Mouse (Mus musculus): ENCODE measurements around the gene Socs1.

Socs1 gene

DNA sequence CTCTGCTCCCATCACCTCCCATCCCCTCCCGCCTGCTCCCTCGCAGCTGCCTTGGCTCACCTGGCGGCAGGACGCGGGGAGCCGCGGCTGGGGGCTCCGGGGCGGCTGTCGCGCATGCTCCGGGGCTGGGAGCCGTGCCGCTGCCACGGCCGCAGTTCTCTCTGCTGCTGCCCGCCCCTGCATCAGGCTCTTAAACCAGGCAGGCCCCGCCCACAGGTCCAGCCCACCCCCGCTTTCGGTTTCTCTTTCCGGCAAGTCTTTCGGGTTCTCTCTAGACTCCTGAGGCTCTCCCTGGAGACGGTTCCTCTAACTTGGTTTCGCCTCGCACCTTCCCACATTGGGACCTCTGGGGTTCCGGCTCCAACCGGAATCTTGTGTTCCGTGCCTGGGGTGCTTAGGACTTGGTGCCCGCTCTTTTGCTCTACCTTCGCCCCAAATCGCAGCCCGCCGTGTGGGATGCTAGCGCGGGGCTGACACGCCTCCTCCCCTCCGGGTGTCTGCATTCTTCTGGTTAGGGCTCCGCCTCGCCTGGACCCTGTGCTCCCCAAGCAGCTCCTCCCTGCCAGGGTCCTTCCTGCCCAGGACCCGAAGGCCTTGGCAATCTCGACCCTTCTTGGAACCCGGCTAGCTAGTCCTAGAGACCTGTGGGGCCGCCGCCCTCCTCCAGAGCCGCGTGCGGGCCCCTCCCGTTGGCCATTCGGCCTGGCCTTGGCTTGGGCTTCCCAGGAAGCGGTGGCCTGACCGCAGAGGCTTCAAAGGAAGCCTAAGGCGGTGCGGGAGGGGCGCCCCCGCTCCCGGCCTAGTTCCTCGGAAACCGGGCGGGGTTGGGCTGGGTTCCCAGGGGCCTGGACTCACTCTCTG, at the start of gene Socs1:
Socs1 (minus strand) TSS at position 166 of the 861 bp plus-strand sequence.
- in situ Hi-C loops (cut with MboI, MseI): loop anchor here in 1 of 2 experiments (5.0 kb wide), 2 partner anchors 62 to 213 kb away; no protein-coding TSS in a partner anchor

DNA sequence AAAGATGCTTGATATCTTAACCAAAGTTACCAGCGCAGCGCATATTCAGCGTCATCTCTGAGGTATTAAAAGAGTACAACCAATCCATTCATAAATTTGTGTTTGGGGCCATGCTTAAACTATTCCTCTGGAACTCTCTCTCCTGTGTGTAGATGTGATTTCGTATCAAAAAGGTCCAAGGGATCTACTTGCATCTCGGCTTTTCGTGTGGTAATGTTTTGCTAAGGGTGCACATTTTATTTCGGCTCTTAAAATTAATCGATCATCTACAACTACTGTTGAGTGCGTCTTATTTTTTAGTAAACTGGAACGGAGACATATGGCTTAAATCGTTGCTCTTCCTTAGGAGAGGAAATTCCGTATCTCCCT, 49.2 kb upstream of the Socs1 start:
- in situ Hi-C loops (cut with MboI, MseI): no loop called here

DNA sequence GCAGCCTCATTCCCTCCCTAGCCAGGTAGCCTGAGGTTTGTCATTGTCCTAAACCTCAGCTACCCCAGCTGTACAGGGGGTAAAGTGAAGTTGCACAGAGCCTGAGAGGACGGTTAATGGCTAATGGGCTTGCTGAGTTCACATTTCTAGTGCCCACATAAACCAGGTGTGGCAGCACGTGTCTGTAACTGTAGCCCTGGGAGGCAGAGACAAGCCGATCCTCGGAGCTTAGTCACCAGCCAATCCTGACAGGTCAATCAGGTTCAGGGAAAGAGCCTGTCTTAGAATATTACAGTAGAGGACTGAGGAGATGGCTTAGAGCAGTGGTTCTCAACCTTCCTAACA, 43.1 kb upstream of the Socs1 start:
- in situ Hi-C loops (cut with MboI, MseI): no loop called here

DNA sequence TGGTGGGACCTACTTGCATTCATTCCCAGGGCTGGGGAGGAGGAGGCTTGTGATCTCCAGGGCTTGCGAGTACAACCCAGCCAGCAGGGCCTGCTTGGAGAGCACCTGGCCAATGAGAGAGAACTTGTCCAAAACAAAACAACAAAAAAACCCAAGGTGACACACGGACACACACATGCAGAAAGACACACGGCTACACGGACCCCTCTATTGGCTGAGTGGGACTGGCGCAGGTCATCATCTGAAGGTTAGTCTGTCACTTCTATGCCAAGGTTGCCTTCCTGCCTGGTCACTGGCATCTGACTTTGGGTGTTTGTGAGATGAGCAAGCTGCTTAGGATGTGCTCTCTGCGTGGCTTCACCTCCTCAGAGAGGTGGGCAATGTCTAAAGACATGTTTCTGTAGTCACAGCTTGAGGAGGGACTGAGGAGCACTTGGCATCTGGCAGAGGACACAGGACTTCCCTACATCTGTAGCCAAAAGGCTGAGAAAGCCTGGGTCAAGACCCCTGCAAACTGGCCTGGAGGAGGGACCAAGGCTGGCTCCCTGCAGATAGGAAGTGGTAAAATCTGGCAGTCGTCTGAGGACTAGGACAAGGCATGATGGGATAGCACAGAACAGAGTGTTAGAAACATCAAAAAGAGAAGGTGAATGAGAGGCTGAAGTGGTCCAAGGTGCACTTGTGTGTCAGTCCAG, 42.6 kb upstream of the Socs1 start:
- in situ Hi-C loops (cut with MboI, MseI): no loop called here

DNA sequence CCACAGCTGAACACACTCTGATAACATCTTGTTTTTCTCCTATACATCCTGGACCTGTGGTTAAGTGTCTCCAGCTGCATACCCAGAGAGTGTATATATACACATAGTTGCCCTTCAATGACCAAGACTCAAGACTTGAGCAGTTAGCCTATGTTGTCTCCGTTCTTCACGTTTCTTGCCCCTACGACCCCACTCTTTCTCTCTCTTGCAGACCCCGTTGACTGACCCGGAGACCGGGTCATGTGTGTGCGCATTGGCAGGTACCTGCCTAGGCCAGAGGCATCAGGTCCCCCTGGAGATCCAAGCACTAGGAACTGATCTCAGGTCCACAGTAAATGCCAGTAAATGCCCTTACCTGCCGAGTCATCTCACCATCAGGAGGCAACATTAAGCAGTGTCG, 41.9 kb upstream of the Socs1 start:
- in situ Hi-C loops (cut with MboI, MseI): no loop called here

DNA sequence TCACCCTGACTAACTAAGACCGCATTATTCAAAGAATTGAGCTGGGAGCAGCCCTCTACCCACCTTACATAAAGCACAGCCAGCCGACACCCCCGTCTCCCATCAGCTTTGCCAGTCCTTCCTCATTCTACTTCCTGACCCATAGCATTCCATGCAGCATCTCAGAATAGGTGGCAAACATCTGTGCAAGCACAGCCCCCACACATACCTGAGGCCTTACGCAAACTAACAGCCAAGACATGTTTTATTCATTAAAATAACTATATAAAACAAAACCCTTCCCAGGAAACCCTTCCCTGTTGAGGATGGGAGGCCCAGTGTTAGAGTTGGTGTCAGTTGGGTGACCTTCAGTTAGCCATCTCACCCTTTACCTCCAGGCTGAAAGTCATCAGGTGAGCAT, 40.5 kb upstream of the Socs1 start:
- in situ Hi-C loops (cut with MboI, MseI): no loop called here

DNA sequence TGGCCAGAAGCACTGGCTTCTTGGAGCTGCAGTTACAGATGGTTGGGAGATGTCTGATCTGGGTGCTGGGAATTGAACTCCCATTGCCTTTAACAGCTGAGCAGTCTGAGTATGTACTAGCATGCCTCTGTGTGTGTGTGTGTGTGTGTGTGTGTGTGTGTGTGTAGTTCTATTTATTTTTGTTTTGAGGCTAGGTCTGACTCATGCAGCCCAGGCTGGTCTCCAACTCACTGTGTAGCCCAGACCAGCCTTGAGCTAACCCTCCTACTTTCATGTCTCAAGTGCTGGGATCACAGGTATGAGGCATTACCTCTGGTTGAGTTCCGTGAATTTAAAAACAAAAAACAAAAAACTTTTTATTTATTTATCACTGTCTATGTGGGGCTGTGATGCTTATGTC, 39.2 kb upstream of the Socs1 start:
- in situ Hi-C loops (cut with MboI, MseI): loop anchor here in 1 of 2 experiments (25.0 kb wide), 1 partner anchor 537 kb away; no protein-coding TSS in a partner anchor

DNA sequence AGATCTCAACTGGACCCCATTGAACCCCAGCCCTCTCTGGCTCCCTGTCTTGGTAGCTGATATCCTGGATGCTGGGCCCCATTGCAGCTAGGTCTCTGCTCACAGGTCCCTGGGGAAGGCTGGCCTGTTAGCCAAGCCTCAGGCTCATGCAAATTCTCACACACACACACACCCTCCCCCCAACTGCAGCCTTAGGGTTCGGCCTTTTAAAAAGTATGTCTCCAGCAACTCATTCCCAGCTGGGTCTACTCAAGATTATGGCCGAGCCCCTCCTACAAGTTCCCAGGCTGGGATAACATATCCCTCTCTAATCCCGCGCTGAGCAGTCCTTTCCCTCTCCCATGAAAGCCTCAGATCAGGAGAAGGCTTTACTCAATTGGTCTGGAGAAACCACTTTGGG, 36.1 kb upstream of the Socs1 start:
- in situ Hi-C loops (cut with MboI, MseI): loop anchor here in 1 of 2 experiments (25.0 kb wide), 1 partner anchor 534 kb away; no protein-coding TSS in a partner anchor

DNA sequence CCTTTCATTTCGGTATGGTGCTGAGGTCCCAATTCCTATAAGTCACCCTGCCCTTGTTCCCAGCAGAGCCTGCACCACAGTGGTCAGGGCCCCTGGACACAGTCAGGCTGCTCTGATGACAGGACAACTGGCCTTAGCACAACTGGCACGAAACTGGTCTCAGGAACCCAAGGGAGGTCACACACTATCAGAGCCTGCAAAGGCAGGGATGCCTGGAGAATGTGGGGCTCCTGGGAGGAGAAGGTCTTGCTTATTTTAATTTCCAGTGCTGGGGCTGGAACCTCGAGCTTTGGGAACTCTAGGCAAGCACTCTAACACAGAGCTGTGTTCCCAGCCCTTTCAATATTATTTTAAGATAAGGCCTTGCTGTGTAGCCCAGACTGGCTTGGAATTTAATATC, 34.6 kb upstream of the Socs1 start:
- in situ Hi-C loops (cut with MboI, MseI): loop anchor here in 1 of 2 experiments (25.0 kb wide), 1 partner anchor 533 kb away; no protein-coding TSS in a partner anchor

DNA sequence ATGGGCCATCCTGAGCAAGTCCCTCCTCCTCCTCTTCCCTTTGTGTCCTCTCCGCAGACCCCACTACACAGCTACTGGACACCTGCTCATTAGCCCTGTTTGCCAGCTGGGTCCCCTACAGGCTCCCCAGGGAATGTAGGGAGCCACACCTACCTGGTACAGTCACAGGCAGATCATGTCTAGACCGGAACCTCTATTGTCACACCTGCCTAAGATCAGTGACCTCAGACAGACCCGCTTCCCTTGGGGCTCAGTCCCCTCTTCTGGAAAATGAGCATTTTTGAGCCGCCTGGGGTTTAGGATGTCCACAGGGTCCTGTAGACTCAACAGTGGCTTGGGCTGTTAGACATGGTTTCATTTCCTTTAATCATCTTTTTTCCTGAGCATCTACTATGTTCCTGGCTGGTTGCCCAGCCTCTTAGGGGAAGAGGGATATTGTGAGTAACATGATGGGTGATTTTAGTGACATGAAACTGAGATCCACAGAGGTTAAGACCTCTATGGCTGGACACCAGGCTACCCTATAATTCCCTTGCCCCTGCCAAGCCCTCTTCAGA, 33.3 kb upstream of the Socs1 start:
- in situ Hi-C loops (cut with MboI, MseI): loop anchor here in 1 of 2 experiments (25.0 kb wide), 1 partner anchor 531 kb away; no protein-coding TSS in a partner anchor

DNA sequence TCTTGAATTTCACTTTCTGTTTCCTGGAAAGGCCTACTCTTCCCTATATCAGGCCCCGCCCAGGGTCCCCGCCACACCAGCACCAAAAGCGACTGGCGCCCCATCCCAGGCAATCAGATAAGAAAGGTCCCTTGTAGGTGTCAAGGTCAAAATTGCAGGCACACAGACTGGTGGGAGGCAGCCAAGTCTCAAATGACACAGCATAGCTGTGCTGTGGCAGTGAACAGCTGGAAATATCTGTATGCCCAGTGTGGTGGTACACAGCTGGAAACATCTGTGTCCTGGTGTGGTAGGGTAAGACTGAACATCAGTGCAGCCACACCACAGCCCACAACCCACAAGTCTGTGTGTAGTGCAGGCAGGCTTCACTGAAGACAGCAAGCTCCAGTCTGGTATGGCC, 29.5 kb upstream of the Socs1 start:
- in situ Hi-C loops (cut with MboI, MseI): loop anchor here in 1 of 2 experiments (25.0 kb wide), 1 partner anchor 528 kb away; no protein-coding TSS in a partner anchor

DNA sequence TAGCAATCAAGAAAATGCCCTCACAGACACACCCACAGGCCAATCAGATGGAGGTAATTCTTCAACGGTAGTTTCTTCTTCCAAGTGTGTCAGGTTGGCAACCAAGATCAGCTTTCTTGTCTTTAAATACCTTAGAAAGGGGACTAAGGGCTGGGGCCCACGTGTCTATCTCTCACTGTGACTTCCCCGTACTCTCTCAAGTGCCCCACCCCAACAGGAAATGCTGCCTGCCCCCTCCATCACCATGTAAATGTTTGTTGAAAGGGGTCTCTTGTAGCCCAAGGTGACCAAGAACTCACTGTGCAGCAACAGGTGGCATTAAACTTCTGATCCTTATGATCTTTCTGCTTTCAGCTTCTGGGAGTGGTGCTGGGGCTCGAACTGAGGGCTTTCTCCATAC, 28.4 kb upstream of the Socs1 start:
- in situ Hi-C loops (cut with MboI, MseI): loop anchor here in 1 of 2 experiments (25.0 kb wide), 1 partner anchor 526 kb away; no protein-coding TSS in a partner anchor

DNA sequence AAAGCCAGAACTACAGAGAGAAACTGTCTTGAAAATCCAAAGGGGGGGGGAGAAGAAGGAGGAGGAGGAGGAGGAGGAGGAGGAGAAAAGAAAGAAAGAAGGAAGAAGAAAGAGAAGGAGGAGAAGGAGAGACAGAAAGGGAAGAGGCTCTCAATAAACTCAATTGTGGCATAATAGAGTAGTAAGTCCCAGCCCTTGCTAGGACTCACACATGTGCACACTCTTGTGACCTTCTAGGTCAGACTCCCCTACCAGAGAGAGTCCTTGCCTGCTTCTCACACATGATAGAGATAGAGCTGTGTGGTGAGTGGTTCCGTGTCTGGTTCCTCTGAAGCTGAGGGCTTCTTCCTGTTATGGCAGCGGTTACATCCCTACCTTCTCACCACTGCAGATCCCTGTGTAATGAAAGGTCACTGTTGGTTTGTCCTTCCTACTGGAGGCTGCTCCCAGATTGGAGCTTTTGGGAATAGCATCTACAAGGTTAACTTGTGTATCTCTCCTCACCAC, 27.6 kb upstream of the Socs1 start, which contains the start of gene Gm11172:
Gm11172 (plus strand) TSS at position 51 of the 507 bp plus-strand sequence.
- in situ Hi-C loops (cut with MboI, MseI): loop anchor here in 1 of 2 experiments (25.0 kb wide), 1 partner anchor 526 kb away; no protein-coding TSS in a partner anchor

DNA sequence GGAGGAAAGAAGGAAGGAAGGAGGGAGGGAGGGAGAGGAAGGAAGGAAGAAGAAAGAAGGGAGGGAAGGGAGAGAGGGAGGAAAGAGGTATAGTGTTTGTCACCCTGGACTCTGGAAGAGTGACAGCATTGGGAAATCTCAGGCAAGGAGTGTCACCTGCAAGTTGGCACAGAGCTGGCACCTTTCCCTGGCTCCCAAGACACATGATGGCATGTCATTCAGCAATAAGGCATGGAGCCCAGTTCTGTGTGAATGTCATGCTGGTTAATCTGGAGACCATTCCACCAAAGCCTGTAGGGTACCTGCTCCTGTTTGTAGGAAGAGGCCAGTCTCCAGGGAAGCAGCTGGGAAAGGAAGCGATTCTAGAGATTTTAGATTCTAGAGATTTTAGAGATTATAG, 25.0 kb upstream of the Socs1 start:
- in situ Hi-C loops (cut with MboI, MseI): loop anchor here in 1 of 2 experiments (25.0 kb wide), 1 partner anchor 523 kb away; no protein-coding TSS in a partner anchor

DNA sequence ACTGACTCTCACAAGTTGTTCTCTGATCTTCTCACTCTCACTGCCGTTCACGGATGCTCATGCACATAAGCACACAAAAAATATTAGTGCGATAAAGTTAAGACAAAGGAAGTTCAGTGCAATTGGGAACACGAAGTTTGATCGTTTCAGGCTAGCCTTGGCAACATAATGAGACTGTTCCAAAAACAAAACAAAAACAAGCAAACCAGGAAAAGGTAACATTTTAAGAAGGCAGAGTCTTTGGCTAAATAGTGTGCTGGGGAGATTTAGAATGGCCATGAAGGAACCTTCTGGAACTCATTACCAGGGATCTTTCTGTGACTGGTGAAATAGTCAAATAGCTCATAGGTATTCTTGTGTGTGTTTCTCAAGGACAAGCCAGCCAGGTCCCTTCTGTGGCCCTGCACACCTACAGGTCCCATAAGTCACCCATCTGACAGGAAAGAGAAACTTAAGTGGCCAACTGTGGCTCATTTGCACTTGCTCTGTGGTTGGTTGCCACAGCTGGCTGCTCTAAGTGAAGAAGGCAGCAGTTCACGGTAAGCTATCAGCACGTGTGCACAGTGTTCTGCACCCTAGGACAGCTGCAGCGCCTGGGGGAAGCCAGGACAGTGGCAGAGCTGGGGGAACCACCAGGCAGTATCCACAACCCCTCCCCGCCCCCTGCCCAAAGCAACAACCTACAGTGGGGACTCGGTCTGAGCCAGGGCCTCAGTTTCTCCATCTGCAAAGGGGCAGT, 20.6 kb upstream of the Socs1 start, which contains the start of gene Prm1:
Prm1 (minus strand) TSS at position 51 of the 739 bp plus-strand sequence.
- in situ Hi-C loops (cut with MboI, MseI): loop anchor here (5.0 to 25.0 kb wide), 2 partner anchors 379 to 519 kb away; no protein-coding TSS in a partner anchor

DNA sequence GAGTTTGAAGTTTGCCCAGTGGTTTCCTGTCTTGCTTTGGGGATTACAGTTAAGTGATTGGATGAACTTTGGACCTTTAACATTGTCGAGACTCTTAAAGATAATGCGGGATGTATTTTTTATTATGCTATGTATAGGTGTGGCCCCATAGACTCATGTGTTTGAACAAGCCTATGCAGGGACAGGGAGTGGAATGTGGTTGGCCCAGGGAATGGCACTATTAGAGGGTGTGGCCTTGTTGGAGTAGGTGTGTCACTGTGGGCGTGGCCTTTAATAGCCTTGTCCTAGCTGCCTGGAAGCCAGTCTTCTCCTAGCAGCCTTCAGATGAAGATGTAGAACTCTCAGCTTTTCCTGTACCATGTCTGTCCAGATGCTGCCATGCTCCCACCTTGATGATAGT, 17.1 kb upstream of the Socs1 start:
- in situ Hi-C loops (cut with MboI, MseI): loop anchor here in 1 of 2 experiments (25.0 kb wide), 1 partner anchor 515 kb away; no protein-coding TSS in a partner anchor

DNA sequence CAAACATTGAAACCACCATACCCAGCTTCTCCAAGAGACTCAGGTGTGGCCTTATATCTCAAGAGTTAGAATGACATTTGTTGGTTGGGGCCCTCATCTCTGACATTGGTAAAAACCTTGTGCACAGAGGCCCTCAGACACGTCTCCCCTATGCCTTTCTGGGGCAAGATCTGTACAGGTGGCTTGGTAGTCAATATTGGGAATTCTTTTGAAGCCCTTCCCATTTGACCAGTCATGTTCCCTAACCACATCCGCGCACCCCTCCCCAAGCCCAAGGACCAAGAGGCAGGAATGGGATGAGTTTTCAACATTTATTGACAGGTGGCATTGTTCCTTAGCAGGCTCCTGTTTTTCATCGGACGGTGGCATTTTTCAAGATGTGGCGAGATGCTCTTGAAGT, 10.7 kb upstream of the Socs1 start, which contains the start of gene Prm2:
Prm2 (minus strand) TSS at position 101 of the 400 bp plus-strand sequence.
- in situ Hi-C loops (cut with MboI, MseI): no loop called here

DNA sequence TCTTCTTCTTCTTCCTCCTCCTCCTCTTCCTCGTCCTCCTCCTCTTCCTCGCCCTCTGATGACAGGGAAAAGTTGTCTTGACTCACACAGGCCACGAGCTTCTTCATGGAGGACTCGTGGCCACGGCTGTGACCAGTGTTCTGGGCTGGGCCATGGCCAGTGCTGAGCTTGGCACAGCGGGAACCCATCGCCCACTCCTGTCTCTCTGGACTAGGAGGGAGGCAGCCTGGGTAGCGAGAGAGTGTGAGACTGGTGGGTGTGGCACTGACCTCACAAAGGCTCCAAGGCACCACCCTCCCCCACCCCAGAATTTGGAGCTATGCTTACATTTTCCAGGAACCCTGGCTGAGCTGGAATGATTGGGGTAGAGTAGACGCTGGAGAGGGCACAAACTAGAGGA, 5.4 kb upstream of the Socs1 start, which contains the start of gene Prm3:
Prm3 (minus strand) TSS at position 213 of the 400 bp plus-strand sequence.
- in situ Hi-C loops (cut with MboI, MseI): loop anchor here in 1 of 2 experiments (5.0 kb wide), 1 partner anchor 213 kb away; no protein-coding TSS in a partner anchor

DNA sequence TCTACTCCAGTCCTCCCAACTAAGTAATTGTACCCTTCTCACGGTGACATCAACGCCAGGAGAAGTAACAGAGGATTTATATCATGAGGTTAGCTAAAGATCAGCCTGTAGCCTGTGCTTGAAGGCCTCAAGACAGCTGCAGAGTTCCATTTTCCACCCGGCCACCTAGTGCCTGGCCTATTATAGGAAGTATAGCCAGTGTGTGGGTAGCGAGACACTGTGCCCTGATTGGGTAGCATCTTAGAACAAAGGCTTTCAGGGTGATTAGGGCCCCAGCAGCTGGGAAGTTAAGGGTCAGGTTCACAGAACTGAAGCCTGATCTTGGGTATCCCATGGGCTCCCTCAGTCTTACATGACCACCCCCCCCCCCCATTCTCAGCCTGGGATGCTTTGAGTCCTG, 3.5 kb upstream of the Socs1 start:
- in situ Hi-C loops (cut with MboI, MseI): loop anchor here in 1 of 2 experiments (5.0 kb wide), 2 partner anchors 58 to 217 kb away; no protein-coding TSS in a partner anchor

DNA sequence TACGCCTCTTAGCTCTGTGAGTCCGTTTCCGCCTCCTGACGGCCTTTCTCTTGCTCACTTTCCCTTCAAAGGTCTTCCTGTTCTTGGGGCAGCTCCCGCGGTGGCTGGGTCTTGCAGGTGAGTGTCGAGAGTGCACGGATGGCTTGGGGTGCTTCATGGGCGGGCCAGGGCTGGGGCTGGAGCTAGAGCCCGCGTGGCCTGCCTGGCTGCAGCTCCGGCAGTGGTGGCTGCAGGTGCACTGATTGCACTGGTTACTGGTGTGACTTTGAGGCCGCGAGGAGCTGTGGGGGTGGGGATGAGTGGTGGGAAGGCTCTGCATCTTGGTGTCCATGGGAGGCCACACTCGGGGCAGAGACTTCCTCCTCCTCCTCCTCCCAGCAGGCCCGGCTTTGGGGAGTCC, 2.9 kb upstream of the Socs1 start, which contains the start of gene Tnp2:
Tnp2 (minus strand) TSS at position 390 of the 400 bp plus-strand sequence.
- in situ Hi-C loops (cut with MboI, MseI): loop anchor here in 1 of 2 experiments (5.0 kb wide), 2 partner anchors 59 to 216 kb away; no protein-coding TSS in a partner anchor
